Mouse (Mus musculus) A20 (cell line): ENCODE measurements around the gene Nhlrc2.

ENCODE experiments used
- DNase-seq: peaks from one replicate; pipeline ENCODE4 v3.0.0-alpha.2; 2011; ENCODE audit warnings: low read depth, low spot score

Gene Nhlrc2

GRCm38 (mm10) chr19:56621876-56622275 lies 73.8 kb downstream of the Nhlrc2 start:
- DNase-seq: no peak

- no peak for DNase-seq
Observed at GRCm38 (mm10) chr19:56627881-56628472, 79.9 kb downstream of the Nhlrc2 start.

GRCm38 (mm10) chr19:56629647-56630046 lies 81.6 kb downstream of the Nhlrc2 start:
- no peak for DNase-seq

- DNase-seq: no peak
Observed at GRCm38 (mm10) chr19:56631017-56631416, 83.0 kb downstream of the Nhlrc2 start.

- no peak for DNase-seq
Observed at GRCm38 (mm10) chr19:56631451-56631901, 83.4 kb downstream of the Nhlrc2 start.

- no peak for DNase-seq
Observed at GRCm38 (mm10) chr19:56637035-56637683, 89.1 kb downstream of the Nhlrc2 start.

- DNase-seq: no peak
Observed at GRCm38 (mm10) chr19:56637684-56638049, 89.6 kb downstream of the Nhlrc2 start.

GRCm38 (mm10) chr19:56647451-56648120 lies 99.5 kb downstream of the Nhlrc2 start:
- no peak for DNase-seq

- DNase-seq: no peak
Observed at GRCm38 (mm10) chr19:56651262-56651661, 103.2 kb downstream of the Nhlrc2 start.

- DNase-seq: peak; percentile 13
Observed at GRCm38 (mm10) chr19:56652034-56652962, 104.2 kb downstream of the Nhlrc2 start.
